Mouse (Mus musculus) C2C12 (cell line): ENCODE measurements around the gene Gsta2. TPM values are rescaled to one million over a fixed set of nuclear protein-coding genes. Genes with fewer than 3 reads are reported as not detected.
A peak's percentile ranks its signal among the peaks of the same experiment; 100 is the strongest.
"Not testable (repeated sequence)": the region's sequence is repeated elsewhere in the genome, so short reads cannot be mapped to it uniquely, and the experiment has no call there.

Experiments used
- H3K27me3 ChIP-seq: one replicate; pipeline ENCODE4 v1.6.1; 2011; ENCODE audit not compliant: control insufficient read depth, insufficient read depth, insufficient read length
- H3K36me3 ChIP-seq: one replicate; pipeline ENCODE4 v1.6.1; 2011; ENCODE audit not compliant: control insufficient read depth, insufficient read depth
- H3K4me3 ChIP-seq: one replicate; pipeline ENCODE4 v1.5.1; 2011; ENCODE audit warnings: mild to moderate bottlenecking, control low read depth; ENCODE audit not compliant: poor library complexity, insufficient read depth, severe bottlenecking
- H3K79me2 ChIP-seq: one replicate; pipeline ENCODE4 v1.6.1; 2011; ENCODE audit not compliant: control insufficient read depth, insufficient read depth
- H3K79me3 ChIP-seq: one replicate; pipeline ENCODE4 v1.6.1; 2011; ENCODE audit warnings: low read depth, control low read depth
- H3ac ChIP-seq: one replicate; pipeline ENCODE3; 2011; ENCODE audit warnings: low read depth; ENCODE audit not compliant: control insufficient read depth, insufficient read length
- CEBPB ChIP-seq: IDR thresholded peaks from one replicate; pipeline ENCODE4 v1.6.1; 2011; ENCODE audit warnings: low read depth, mild to moderate bottlenecking, control low read depth, moderate library complexity
- CTCF ChIP-seq: IDR thresholded peaks from one replicate; pipeline ENCODE4 v1.5.1; 2011; ENCODE audit not compliant: control insufficient read depth, insufficient read depth, insufficient read length
- FOSL1 ChIP-seq: IDR thresholded peaks from one replicate; pipeline ENCODE4 v1.8.0; 2011; ENCODE audit warnings: mild to moderate bottlenecking, low read length; ENCODE audit not compliant: poor library complexity, insufficient read depth, severe bottlenecking
- MAX ChIP-seq: IDR thresholded peaks from one replicate; pipeline ENCODE4 v1.6.1; 2011; ENCODE audit warnings: mild to moderate bottlenecking, control low read depth
- MYOD1 ChIP-seq: IDR thresholded peaks from one replicate; pipeline ENCODE4 v1.6.1; 2011; ENCODE audit warnings: low read depth; ENCODE audit not compliant: control insufficient read depth, insufficient read length
- MYOG ChIP-seq: IDR thresholded peaks from one replicate; pipeline ENCODE4 v1.6.1; 2011; ENCODE audit not compliant: control insufficient read depth, insufficient read length; ENCODE audit errors: extremely low read depth
- USF1 ChIP-seq: IDR thresholded peaks from one replicate; pipeline ENCODE4 v1.6.1; 2011; ENCODE audit warnings: low read depth, mild to moderate bottlenecking, control low read depth, moderate library complexity
- polyA plus RNA-seq: library from polyadenylated mRNA; unstranded; fragments of >200 nt; fragmentation: generic; extraction: Trizol; gene quantifications from one replicate; pipeline ENCODE4 v1.2.1, GENCODE M21; 2012; ENCODE audit warnings: missing spikeins

Gene Gsta2
- polyA plus RNA-seq, 1 experiment, result 0.09 TPM

- not testable (repeated sequence) for H3K79me3 ChIP-seq, H3K79me2 ChIP-seq, H3K4me3 ChIP-seq, H3K27me3 ChIP-seq, H3K36me3 ChIP-seq, H3ac ChIP-seq
- peak; percentile 24 for TF ChIP-seq CTCF
Measured at GRCm38 (mm10) chr9:78340324-78340723, 15.3 kb downstream of the Gsta2 start.

DNA sequence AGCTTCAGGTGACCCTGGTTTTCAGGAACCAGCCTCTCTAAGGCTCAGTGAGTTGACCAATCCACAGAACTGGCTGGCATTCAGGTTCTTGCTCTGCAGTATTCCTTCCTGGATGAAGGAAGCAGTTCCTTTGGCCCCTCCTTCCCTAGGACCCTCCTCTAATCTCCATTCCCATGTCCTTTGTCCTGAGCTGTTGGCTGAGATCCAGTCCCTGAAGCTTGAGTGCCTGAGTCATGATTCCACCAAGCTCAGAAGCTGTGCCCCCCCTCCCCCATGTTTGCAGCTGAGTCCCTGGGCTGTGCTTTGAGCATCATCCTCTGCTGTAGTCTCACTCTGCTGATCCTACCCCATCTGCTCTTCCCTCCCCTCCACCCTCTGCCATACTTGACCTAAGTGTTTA, 18.5 kb downstream of the Gsta2 start:
- H3K4me3 ChIP-seq, H3K36me3 ChIP-seq, H3K79me3 ChIP-seq, H3K79me2 ChIP-seq, H3ac ChIP-seq, H3K27me3 ChIP-seq: not testable (repeated sequence)

- not testable (repeated sequence) for H3K36me3 ChIP-seq, H3K27me3 ChIP-seq, H3K79me3 ChIP-seq, H3K4me3 ChIP-seq, H3ac ChIP-seq, H3K79me2 ChIP-seq
Measured at GRCm38 (mm10) chr9:78327289-78327688, 28.3 kb downstream of the Gsta2 start, which contains the start of gene Omt2b. TSS of gene Omt2b (plus strand) at chr9:78327589.

DNA sequence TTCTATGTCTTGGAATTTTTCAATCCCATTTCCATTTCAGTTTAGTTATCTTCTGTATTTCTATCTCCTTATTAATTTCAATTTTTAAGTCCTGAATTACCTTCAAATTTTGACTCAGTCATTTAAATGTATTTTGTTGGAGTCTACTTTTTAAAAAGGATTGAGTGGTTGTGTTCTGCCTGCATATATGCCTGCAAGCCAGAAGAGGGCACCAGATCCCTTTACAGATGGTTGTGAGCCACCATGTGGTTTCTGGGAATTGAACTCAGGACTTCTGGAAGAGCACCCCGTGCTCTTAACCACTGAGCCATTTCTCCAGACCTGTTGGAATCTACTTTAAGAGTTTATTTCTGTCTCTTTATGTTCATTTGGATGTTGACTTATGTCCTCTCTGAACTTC, 36.1 kb downstream of the Gsta2 start:
- no peaks in the 10 kb centered on the region for H3K79me3 ChIP-seq
- H3K36me3 ChIP-seq, result no peaks in the 10 kb centered on the region
- no peak for TF ChIP-seq MYOG
- no peak for TF ChIP-seq CTCF
- TF ChIP-seq USF1, result no peak
- no peak for TF ChIP-seq CEBPB
- no peak for TF ChIP-seq MAX
- TF ChIP-seq FOSL1, result no peak
- TF ChIP-seq MYOD1, result no peak
- no peaks in the 10 kb centered on the region for H3K79me2 ChIP-seq
- H3ac ChIP-seq, result no peak overlapping the region
- H3K4me3 ChIP-seq, result no peak overlapping the region
- no peaks in the 10 kb centered on the region for H3K27me3 ChIP-seq

DNA sequence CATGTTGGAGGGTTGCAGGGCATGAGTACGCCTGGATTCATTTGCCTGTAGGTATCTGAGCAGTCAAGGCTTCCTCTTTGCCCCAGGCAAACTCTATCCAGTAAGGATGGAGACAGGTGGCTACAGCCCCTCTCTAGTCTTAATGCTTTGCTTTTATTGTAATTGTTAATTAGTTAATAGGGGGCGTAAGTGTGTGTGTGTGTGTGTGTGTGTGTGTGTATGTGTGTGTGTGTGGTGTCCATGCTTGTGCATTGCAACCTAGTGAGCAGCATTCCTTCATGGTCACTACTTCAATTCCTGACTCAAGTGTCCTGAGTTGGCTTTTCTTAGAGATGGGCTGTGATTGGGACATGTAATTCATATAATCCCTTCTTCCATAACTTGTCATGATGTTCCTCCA, 40.9 kb downstream of the Gsta2 start, which contains the start of gene Omt2a:
Gene Omt2a, minus strand, starts transcription at position 101 of the 400 bp plus-strand sequence.
- no peak within 1 kb of the TSS for H3ac ChIP-seq
- H3K4me3 ChIP-seq, result no peak within 1 kb of the TSS
- no peak for TF ChIP-seq CTCF
- no peaks in the 10 kb centered on the region for H3K27me3 ChIP-seq
- no peaks in the 10 kb centered on the region for H3K79me3 ChIP-seq
- no peaks in the 10 kb centered on the region for H3K36me3 ChIP-seq
- H3K79me2 ChIP-seq, result no peaks in the 10 kb centered on the region

DNA sequence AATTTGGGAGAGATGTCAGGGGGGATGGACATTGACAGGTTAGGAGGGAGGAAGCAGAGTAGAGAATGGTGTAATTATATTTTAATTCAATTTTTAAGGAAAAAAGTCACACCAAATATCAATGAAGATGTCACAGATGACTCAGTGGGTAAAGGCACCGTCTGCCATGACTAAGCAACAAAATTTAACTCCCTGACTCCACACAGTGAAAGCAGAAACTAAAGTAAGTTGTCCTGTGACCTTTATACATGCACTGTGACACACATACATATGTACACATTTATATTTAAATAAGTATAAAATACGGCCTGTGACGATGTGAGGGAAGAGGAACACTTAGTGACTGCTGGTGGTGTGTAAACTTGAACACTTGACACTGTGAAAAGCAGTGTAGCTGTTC, 47.5 kb downstream of the Gsta2 start:
- not testable (repeated sequence) for H3K79me2 ChIP-seq, H3ac ChIP-seq, H3K79me3 ChIP-seq, H3K36me3 ChIP-seq, H3K27me3 ChIP-seq, H3K4me3 ChIP-seq

DNA sequence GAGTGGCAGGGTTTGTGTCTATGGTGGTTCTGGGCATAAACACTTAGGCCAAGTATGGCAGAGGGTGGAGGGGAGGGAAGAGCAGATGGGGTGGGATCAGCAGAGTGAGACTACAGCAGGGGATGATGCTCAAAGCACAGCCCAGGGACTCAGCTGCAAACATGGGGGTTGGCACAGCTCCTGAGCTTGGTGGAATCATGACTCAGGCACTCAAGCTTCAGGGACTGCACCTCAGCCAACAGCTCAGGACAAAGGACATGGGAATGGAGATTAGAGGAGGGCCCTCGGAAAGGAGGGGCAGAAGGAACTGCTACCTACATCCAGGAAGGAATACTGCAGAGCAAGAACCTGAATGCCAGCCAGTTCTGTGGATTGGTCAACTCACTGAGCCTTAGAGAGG, 56.4 kb downstream of the Gsta2 start:
- H3K27me3 ChIP-seq, H3K36me3 ChIP-seq, H3K4me3 ChIP-seq, H3K79me2 ChIP-seq, H3K79me3 ChIP-seq, H3ac ChIP-seq: not testable (repeated sequence)

DNA sequence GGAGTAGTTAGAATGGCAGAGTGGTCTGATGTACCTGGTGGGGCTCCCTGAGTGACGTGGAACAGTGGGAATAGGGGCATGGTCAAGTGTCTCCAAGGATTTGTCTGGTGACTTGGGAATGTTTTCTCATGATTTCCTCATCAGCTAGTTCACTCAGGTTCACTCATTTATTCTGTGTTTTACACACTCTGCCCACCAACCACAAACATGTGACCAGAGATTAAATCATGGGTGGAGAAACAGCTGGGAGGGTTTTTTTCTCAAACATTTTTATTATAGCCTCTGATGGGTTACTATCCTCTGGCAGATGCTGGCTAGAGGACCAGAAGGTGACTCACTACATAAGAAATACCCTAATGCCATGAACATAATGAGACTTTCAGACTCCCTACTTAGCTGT, 57.4 kb downstream of the Gsta2 start:
- Histone ChIP-seq H3ac (no peak overlapping the region), H3K79me2 (no peaks in the 10 kb centered on the region), H3K27me3 (no peaks in the 10 kb centered on the region), H3K4me3 (no peak overlapping the region), H3K79me3 (no peaks in the 10 kb centered on the region), H3K36me3 (no peaks in the 10 kb centered on the region)
- TF ChIP-seq MYOD1 (peak; percentile 32), CTCF (no peak), FOSL1 (no peak), MAX (no peak), CEBPB (peak; percentile 41), USF1 (peak; percentile 72), MYOG (no peak)
